Mouse (Mus musculus): Measurements from ENCODE around the gene Aph1a. TPM values are rescaled to one million over a fixed set of nuclear protein-coding genes. Genes with fewer than 3 reads are reported as not detected.

Gene Aph1a
- total and polyA plus RNA-seq, 3 experiments: 110 to 170 TPM; not detected in 1

- H3K27ac ChIP-seq (ENCODE audit: control insufficient read depth, low read depth, low read length): no peak overlapping the region
- no peaks in the 10 kb centered on the region for H3K9me3 ChIP-seq (replicated peaks; ENCODE audit: insufficient read depth, low read length)
Measured at GRCm38 (mm10) chr3:95901616-95902372, 8.0 kb downstream of the Aph1a start.

GRCm38 (mm10) chr3:95902373-95902625 lies 8.5 kb downstream of the Aph1a start:
- peaks cover 0 to 5% of the 10 kb centered on the region in 2 experiments; a peak in 2 of 4 replicates for H3K4me1 ChIP-seq (ENCODE audit: control insufficient read depth in 1 of 2, insufficient read depth in 2 of 2, low read length in 2 of 2)
- no peaks in the 10 kb centered on the region for H3K79me2 ChIP-seq (ENCODE audit: control insufficient read depth, insufficient read depth, low read length, poor library complexity)
- TF ChIP-seq USF1 (IDR thresholded peaks at IDR 0.05; ENCODE audit: low read depth, low read length) (no peak), TCF12 (IDR thresholded peaks at IDR 0.05; ENCODE audit: low read depth, low read length) (no peak), RAD21 (IDR thresholded peaks at IDR 0.05; ENCODE audit: low read depth, low read length) (no peak), POLR2AphosphoS2 (IDR thresholded peaks at IDR 0.05; ENCODE audit: low read length) (no peak), MAZ (IDR thresholded peaks at IDR 0.05; ENCODE audit: low read depth, low read length) (no peak), UBTF (IDR thresholded peaks at IDR 0.05; ENCODE audit: borderline replicate concordance, insufficient read depth, low read depth, low read length) (no peak), MAFK (IDR thresholded peaks at IDR 0.05; ENCODE audit: borderline replicate concordance, low read depth, low read length) (no peak), MXI1 (IDR thresholded peaks at IDR 0.05; ENCODE audit: low read depth, low read length) (no peak), E2F4 (IDR thresholded peaks at IDR 0.05; ENCODE audit: borderline replicate concordance, low read depth, low read length) (no peak), CHD2 (IDR thresholded peaks at IDR 0.05; ENCODE audit: low read length) (no peak), BHLHE40 (IDR thresholded peaks at IDR 0.05; ENCODE audit: borderline replicate concordance, low read depth, low read length) (no peak), ELF1 (IDR thresholded peaks at IDR 0.05; ENCODE audit: low read depth, low read length) (no peak), USF2 (IDR thresholded peaks at IDR 0.05; ENCODE audit: borderline replicate concordance in 1 of 2, insufficient read depth in 1 of 2, low read depth in 1 of 2, low read length in 2 of 2) (no peak), ZNF384 (IDR thresholded peaks at IDR 0.05; ENCODE audit: low read depth, low read length) (no peak), SIN3A (IDR thresholded peaks at IDR 0.05; ENCODE audit: low read length) (no peak), HCFC1 (IDR thresholded peaks at IDR 0.05; ENCODE audit: low read depth, low read length) (no peak), POLR2A (IDR thresholded peaks at IDR 0.05; ENCODE audit: control insufficient read depth in 1 of 2, insufficient read depth in 1 of 2, low read depth in 1 of 2, low read length in 2 of 2, poor library complexity in 1 of 2) (no peak), ZKSCAN1 (IDR thresholded peaks at IDR 0.05; ENCODE audit: low read depth, low read length) (no peak)
- no peaks in the 10 kb centered on the region for H3K9me3 ChIP-seq (replicated peaks; ENCODE audit: insufficient read depth, low read length)
- H3K36me3 ChIP-seq (ENCODE audit: control insufficient read depth in 1 of 2, insufficient read depth in 2 of 2, low read length in 2 of 2): peaks cover 0 to 2% of the 10 kb centered on the region in 2 experiments; a peak in 1 of 4 replicates
- DNase-seq (ENCODE audit: low read depth, low spot score): no peak
- no peak overlapping the region for H3K27ac ChIP-seq (ENCODE audit: control insufficient read depth, low read depth, low read length)
- H3K27me3 ChIP-seq (ENCODE audit: control insufficient read depth in 1 of 2, insufficient read depth in 2 of 2, low read length in 2 of 2): peaks cover 6 to 19% of the 10 kb centered on the region in 2 experiments; a peak in 3 of 4 replicates
- no peak overlapping the region for H3K4me3 ChIP-seq (ENCODE audit: control insufficient read depth in 1 of 2, insufficient read depth in 1 of 2, low read depth in 2 of 2, low read length in 2 of 2)
- no peak overlapping the region for H3K9ac ChIP-seq (ENCODE audit: control insufficient read depth, low read depth, low read length, poor library complexity, severe bottlenecking)

More at GRCm38 (mm10) chr3:95901616-95902372, 8.0 kb downstream of the Aph1a start:
- no peak overlapping the region for H3K9ac ChIP-seq (ENCODE audit: control insufficient read depth, low read depth, low read length, poor library complexity, severe bottlenecking)
- DNase-seq (ENCODE audit: low read depth, low spot score): no peak
- H3K4me1 ChIP-seq (ENCODE audit: control insufficient read depth in 1 of 2, insufficient read depth in 2 of 2, low read length in 2 of 2): peaks cover 0 to 5% of the 10 kb centered on the region in 2 experiments; a peak in 2 of 4 replicates
- H3K79me2 ChIP-seq (ENCODE audit: control insufficient read depth, insufficient read depth, low read length, poor library complexity): no peaks in the 10 kb centered on the region
- H3K36me3 ChIP-seq (ENCODE audit: control insufficient read depth in 1 of 2, insufficient read depth in 2 of 2, low read length in 2 of 2): peaks cover 0 to 2% of the 10 kb centered on the region in 2 experiments; a peak in 1 of 4 replicates
- peaks cover 6 to 19% of the 10 kb centered on the region in 2 experiments; a peak in 3 of 4 replicates for H3K27me3 ChIP-seq (ENCODE audit: control insufficient read depth in 1 of 2, insufficient read depth in 2 of 2, low read length in 2 of 2)
- TF ChIP-seq ZC3H11A (IDR thresholded peaks at IDR 0.05; ENCODE audit: low read depth, low read length): no peak
- no peak for TF ChIP-seq NRF1 (IDR thresholded peaks at IDR 0.05; ENCODE audit: insufficient read depth, low read depth, low read length, poor library complexity, severe bottlenecking)
- no peak for TF ChIP-seq SMC3 (IDR thresholded peaks at IDR 0.05; ENCODE audit: low read depth, low read length)
- no peak for TF ChIP-seq BHLHE40 (IDR thresholded peaks at IDR 0.05; ENCODE audit: borderline replicate concordance, low read depth, low read length)
- TF ChIP-seq USF2 (IDR thresholded peaks at IDR 0.05; ENCODE audit: borderline replicate concordance in 1 of 2, insufficient read depth in 1 of 2, low read depth in 1 of 2, low read length in 2 of 2): no peak
- TF ChIP-seq MEF2A (IDR thresholded peaks at IDR 0.05; ENCODE audit: extremely low read depth, insufficient replicate concordance, low read depth, low read length, poor library complexity, severe bottlenecking): no peak
- no peak for TF ChIP-seq TCF12 (IDR thresholded peaks at IDR 0.05; ENCODE audit: low read depth, low read length)
- no peak for TF ChIP-seq RCOR1 (IDR thresholded peaks at IDR 0.05; ENCODE audit: low read depth, low read length)
- no peak for TF ChIP-seq GATA1 (IDR thresholded peaks at IDR 0.05; ENCODE audit: low read depth, low read length)
- H3K4me3 ChIP-seq (ENCODE audit: control insufficient read depth in 1 of 2, insufficient read depth in 1 of 2, low read depth in 2 of 2, low read length in 2 of 2): no peak overlapping the region
